Mouse (Mus musculus) thymus, postnatal 36 days (tissue): ENCODE measurements around the gene Srgap3.

Experiments
- DNase-seq, 2 experiments: peaks; one replicate each; pipeline ENCODE4 v3.0.0; 2022; ENCODE audit warnings: mixed read lengths in 2 of 2

Gene Srgap3

DNA sequence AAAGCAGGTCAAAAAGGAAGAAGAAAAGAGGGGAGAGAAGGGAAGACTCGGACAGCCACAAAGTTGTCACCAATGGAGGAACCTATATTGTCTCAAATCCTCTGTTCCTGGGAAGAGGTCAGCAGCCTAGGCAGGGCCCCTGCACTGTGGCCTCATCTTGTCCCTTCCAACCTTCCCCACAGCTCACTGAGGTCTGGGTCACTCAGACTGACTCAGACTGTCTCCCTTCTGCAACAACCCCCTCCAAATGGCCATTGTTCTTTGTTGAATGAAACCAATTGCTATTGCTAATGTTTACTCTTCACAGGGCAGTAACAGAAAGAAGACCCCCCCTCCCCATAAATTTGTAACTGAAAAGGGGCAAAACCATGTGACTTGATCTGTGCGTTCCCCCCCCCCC, 2.2 kb upstream of the Srgap3 start:
- DNase-seq: no peak

DNA sequence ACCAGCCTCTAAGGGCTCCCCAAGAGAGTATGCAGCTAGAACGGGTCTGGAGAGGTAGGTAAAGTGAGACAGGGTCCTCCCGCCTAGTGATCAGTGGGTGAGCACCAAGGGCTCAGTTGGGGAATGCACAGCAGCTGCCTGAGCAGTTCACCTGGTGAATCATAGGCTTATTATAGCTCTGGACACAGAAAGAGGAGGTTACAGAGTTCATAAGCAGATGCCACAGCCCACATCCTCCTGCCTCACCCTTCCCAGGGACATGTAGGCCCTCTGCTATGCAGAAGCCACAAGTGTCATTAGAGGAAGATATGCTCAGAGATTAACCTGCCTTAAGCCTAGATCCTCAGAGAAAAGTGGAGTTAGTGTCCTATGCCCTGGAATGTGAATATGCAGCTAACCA, 1.4 kb upstream of the Srgap3 start:
- no peak for DNase-seq

DNA sequence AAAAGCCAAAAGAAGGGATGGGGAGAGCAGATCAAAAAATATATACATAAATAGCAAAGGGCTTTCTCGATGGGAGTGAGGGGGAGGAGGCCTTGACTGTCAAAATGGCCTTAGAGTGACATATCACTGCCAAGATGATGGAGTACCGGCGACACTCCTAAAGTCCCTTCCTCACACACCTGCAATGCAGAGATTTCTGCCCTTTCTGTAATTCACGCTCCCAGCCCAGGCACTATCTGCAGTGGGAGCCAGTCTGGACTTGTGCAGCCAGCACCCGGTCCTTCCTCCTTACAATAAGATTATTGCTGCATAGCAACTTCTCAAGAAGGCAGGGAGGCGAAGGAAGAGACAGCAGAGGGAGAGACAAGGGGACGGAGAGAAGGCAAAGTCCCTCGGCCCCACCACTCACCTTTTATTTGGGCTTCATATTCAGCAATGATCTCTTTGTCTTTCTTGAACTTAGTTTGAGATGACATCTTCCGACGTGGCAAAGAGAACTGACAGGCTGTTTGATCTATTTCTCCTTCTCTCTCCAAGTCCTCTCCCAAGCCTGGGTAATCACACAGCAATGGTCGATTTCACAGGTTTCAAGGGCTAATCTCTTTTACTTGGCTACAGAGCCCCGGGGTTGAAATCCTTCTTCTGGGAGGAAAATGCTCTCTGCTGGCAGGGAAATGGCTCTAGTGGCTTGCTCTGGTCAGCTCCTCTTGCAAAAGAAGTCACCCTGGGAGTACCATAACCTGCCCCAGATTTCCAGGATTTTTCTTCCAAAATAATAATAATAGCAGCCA, 850 bp downstream of the Srgap3 start:
- DNase-seq: no peak

DNA sequence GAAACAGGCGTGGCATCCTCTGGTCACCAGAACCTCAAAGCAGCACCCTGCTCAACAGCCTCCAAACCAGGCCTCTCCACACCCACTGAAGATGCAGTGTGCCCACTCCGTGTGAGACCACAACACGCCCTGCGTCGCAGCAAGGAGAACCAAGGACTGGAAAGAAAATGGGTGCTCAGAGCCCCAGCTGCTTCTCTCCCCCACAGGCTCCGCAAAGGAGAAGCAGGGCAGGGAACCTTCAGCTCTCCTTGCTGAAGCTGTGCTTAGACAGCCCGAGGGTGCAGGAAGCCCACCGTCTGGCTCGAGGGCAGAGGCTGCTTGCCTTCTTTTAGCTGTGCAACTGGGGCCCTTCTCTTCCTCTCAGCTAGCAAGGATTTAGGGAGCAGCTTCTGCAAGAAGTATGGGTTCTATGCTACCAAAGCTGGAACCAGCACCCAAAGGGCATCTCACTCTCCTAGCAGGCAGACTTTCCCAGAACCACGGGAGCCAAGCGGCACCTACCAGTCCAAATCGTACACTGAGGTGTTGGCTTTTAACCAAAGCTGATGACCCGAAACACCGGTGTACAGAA, 1.8 kb downstream of the Srgap3 start:
- no peak for DNase-seq

DNA sequence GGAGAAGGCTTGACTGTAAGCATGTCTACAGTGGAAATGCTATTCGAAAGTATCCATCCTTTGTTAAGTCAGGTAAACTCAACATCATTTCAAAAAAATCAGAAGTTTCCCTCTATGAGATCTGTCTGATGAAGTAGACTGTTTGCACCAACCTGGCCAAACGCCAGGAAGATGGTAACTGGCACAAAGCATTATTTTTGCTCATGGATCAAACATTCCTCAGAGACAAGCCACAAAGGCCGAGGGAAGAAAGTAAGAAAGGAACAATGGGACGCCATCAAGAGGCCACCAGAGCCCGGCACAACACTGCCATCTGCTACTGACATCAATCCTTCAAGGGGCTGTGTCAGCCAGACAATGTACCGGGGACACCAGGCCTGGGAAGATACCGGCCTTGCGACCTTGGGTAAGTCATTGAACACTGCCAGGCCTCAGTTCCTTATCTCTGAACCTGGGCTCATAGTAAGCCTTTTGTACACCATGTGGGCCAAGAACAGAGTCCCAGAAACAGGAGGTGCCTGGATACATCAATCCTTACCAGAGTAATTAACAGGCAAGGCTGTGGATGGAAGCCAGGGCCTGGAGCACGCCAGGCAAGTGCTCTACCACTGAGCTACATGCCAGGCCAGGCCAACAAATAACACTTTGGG, 3.3 kb downstream of the Srgap3 start:
- no peak for DNase-seq

DNA sequence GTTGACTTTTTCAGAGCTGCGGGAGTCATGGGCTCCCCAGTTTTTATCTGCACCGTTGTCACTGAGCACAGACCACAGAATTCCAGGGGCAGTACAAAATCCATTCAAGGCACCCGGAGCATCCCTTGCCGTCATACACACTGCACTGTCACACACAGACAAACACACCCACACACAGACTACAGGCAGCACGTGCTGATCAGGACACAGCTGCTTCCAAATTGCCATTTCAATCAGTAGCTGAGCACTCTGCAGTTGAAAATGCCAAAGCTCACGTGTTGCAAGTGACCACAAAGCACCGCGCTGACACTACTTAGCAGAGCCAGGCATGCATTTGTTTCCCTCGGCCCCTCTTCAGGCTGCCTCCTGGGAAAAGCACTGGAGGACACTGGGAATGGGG, 7.8 kb downstream of the Srgap3 start:
- no peak for DNase-seq

DNA sequence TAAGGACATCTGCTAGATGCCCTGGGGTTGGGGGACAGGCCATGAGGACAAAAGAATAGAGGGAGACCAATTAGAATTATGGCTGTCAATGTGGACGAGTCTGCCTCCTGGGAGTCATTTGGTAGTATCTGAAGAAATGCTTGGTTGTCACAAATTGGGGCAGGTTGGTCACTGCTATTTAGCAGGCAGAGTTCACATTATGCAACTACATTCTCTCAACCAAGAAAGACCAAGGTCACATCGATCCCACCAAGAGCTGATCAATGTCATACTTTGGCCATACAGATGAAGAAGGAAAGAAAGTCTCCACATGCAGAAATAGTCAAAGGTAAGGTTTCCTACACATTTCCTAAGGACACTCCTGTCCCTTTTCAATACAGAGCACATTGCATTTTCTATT, 9.3 kb downstream of the Srgap3 start:
- no peak for DNase-seq

DNA sequence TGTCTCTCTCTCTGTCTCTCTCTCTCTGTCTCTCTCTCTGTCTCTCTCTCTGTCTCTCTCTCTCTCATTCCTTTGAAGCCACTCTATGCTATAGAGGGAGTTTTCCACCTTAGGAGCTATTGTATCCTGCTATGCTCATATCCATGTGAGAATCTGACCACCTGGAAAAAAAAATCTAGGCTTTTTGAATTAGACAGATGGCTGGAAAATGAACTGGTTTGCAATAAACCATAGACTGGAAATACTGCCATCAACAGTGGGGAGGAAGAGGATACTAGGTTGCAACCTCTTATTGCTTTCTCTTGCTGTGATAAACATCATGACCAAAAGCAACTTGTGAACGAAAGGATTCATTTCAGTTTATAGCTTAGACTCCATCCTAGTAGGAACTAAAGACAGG, 12.6 kb downstream of the Srgap3 start:
- no peak for DNase-seq

DNA sequence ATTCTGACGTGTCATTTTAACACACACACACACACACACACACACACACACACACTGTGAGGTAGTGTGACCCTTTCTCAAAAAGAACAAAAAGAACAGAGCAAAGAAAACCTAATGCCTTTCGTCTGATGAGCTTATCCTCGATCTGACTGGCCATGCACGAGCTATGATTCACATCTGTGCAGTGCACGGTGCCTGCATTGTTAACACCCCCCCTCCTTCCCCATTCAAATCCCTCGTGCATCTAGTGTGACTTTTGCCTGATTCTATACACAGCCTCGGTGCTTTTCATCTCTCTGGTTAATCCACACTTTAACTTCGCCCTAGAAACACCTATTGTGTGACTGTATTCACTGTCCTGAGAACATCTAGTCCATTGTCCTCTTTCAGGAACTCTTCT, 14.5 kb downstream of the Srgap3 start:
- no peak for DNase-seq

DNA sequence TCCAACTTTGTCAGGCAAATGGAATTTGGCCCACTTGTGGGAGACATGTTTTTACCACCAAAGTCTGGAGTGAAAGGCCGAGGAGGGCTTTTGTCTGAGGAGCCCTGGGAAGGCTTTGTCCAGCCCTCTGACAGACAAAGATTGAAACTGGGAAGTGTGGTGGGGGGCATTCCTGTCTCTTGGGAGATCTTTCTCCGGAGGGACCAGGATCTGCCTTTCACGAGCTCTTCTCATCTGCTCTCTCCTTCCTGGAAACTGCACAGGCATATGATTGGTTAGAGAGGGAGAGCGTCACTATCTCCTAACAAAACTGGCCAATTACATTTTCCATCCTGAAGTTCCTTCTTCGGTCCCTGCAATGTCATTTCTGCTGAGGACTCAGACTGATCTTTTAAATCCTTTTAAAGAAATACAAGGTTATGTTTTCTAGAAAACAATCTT, 17.0 kb downstream of the Srgap3 start:
- DNase-seq: no peak

DNA sequence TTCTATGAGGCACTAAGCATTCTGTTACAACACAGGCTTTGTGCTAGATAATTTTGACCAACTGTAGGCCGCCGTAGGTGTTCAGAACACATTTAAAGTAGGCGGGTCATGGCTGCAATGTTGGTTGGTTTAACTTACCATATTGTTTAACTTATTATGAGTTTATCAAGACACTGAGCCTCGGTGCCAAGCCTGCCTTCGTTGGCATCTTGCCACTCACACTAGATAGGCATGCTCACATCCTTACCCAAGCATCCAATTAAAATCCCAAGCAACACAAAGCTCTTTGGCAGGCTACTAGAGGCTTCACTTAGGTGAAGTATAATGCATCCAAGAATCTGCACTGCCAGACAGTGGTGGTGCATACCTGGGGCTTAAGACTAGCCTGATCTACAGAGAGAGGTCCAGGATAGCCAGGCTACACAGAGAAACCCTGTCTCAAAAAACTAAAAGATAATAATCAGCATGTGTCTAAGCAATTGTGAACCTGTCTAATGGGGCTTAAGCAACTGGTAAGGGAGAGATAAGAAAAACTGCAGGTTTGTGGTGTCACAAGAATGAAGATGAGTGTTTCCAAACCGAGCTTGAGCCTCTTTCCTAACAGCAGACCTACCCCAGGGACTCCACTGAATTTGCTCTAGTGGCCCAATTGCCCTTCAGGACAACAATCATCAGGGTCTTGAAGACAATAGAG, 17.6 kb downstream of the Srgap3 start:
- no peak for DNase-seq

DNA sequence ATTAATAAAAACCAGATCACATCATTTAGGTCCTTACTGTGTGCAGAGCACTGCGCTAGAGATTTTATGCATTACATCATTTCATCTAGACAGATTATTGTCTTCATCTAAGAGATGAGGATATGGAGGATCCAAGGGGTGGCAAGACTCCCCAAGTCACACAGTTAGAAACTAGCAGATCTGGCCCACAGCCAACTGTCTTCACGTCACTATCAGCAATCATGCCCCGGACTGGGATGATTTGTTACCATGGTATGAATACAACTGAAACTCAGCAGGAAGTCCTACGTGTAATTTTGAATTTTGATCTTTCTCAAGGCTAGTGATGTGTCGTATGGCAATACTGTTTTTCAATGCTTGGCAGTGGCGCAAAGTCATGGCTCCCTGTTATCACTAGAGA, 18.2 kb downstream of the Srgap3 start:
- DNase-seq: no peak

DNA sequence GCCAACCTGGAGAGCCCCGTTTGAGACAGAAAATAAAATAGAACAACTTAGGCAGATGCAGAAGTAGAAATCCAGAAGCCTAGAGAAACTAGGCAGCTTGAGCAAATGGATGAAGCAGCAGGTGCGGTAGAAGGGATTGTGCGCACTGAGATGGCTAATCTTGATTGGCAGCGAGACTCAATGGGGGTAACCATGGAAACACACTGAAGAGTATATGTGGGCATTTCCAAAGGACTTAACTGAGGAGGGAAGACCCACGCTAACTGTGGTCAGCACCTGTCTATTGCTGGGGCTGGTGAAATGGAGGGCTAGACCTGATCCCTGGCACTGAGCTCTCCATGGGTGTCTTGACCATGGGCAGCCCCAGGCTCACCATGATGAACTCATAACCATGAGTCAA, 19.7 kb downstream of the Srgap3 start:
- no peak for DNase-seq

DNA sequence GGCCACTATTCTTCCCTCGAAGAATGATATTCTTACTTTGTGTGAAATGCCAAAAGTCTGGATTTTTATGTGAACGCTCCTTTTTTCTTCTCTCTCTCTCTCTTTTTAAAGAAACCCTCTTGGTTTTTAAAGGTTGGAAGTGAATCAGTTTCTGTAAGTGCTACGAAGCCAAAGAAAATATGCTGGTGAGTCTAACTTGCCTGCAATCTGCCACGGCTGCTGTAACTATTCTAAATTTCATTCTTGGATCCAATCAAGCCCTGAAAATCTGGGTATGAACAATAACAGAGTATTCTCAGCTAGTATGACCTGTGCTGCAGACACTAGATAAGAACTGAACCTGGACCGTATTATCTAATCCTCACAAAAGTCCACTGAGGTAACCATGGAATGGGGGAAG, 21.1 kb downstream of the Srgap3 start:
- DNase-seq: no peak

DNA sequence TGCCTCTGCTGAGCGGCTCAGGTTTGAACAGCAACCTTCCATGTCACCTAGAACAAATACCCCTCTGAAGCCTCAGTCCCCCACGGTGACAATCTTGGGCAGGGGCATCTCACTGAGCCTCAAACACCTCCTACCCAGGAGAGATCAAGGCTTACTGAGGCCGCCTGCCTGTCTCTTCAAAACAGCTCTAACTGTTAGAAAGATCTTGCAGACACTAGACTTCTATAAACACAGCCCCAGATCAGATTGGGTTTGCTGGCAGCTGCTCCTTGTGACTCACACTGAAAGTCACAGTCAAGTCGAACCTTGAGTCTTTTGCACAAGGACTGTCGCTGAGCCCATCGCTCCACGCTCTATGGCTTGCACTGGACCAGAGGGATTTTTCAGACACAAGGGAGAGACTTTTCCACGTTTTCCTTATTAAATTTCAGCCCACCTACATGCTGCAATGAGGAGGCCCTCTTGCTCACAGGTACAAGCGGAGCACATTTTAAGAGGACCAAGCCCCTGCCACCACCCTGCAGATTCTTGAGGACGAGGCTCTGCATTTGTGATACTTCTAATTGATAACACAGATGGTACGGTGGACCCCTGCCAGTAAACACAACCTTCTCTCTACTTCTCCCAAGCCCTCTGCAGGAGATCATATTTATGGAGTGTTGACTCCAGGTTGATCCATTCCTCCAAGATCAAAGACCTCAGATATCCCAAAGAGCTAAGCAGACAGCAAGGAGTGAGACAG, 21.7 kb downstream of the Srgap3 start:
- DNase-seq: no peak

DNA sequence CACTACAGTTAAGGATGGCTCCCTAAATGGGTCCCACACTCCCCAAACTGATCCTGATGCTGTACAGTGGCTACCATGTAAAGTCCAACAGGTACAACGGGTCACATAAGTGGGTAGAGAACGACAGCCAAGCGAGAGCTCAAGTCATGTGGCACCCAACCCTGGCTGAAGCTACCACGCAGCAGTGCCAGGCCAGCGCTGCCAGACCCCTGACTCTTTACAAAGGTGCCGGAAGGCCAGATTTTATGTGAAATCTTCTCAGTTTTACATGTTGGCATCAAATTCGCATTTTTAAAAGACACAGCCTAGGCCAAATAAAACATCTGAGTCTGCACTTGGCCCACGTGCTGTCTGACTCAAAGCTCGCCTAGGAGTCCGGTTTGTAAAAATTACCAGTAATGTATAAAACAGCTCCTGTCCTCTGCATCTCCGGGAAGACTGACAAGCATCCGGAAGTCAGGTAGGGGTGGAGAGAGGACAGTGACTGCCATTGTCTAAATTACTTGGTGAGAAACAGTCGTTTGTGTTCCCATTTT, 22.4 kb downstream of the Srgap3 start:
- no peak for DNase-seq

DNA sequence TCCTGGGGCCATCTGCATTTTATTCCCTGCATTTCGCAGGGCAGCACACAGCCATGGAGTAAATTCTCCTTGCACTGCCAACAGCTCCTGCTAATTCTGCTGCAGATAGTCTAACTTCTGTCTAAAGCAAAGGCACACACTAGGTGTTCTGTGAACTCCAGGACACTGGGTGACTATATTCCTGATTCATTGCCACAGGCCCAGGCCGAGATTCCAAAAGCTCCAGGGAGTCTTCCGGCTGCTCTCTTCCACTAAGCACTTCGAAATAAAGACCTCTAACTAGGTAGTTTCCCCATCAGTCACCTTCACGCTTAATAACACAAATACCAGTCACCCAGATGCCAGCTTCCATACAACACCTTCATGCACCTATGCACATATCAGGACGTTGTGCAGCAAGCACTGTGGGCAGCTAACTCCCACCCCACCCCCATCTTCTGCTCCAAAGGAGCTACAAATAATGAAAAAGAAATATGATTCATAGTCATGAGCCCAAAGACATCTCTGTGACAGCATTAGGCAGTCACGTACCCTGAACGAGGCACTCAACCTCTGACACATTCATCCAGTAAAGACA, 26.4 kb downstream of the Srgap3 start:
- no peak for DNase-seq

DNA sequence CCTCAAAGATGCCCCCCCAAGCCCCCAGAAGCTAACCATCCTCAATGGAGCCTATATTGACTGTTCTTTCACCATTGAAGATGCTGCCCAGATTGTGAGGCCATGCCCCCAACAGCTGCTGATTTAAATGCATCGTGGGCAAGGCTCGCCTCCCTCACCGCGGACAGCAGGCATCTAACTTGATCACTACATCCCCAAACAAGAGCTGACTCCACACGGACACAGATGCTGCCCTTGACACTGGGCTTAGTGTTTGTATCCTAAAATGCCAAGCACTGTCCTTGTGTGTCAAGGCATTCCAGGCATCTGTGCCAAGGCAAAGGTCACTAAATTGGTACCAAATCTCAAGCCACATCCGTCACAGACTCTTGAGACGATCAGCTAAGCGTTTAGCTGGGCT, 29.3 kb downstream of the Srgap3 start:
- DNase-seq: no peak

DNA sequence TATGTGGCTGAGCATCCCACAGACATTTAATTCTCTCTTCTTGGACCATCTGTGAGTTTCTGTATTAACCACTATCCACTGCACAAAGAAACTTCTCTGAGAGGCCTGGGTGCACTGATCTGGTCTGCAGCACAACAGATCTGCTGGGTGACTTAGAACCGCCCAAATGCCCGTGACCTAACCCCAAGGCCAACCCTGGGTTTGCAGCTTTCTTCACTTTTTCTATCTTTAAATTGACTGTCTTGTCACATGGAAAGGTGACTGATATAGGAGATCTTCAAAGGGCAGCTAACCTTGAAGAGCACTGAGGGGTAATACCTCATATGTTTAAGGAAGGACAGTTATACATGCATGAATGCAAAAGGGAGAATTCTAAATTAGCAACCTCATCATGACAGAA, 30.8 kb downstream of the Srgap3 start:
- no peak for DNase-seq

DNA sequence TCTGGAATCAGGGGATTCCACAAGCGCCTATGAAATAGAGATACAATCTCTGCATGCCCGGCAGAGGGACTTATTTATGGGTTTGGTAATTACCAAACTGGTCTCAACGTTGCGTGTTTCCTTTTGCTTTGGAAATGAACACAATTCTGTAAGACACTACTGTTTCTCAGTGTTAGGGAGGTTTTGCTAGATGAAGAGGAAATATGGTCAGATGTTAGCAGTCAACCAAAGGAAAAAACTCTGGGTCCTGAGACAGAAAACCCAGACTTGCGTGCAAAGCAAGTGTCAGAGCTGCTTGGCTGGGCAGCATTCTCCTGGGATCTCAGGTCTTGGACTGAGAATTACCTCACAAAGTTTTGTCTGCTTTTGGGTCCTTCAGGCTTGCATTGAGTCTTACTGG, 34.5 kb downstream of the Srgap3 start:
- DNase-seq: no peak

DNA sequence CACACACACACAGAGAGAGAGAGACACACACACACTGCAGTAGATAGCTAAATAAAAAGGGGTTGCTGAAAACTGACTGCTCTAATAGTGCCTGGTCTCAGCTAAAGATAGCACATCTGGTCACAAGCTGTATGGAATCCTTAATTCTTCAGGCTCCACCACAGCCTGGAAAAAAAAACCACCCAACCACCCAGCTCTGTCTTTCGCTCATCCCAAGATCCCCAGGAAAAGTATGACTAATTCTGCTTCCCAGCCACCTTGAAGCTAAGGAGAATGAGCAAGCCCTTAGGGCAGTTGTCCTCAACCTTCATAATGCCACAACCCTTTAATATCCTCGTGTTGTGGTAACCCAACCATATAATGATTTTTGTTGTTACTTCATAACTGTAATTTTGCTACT, 37.4 kb downstream of the Srgap3 start:
- no peak for DNase-seq

DNA sequence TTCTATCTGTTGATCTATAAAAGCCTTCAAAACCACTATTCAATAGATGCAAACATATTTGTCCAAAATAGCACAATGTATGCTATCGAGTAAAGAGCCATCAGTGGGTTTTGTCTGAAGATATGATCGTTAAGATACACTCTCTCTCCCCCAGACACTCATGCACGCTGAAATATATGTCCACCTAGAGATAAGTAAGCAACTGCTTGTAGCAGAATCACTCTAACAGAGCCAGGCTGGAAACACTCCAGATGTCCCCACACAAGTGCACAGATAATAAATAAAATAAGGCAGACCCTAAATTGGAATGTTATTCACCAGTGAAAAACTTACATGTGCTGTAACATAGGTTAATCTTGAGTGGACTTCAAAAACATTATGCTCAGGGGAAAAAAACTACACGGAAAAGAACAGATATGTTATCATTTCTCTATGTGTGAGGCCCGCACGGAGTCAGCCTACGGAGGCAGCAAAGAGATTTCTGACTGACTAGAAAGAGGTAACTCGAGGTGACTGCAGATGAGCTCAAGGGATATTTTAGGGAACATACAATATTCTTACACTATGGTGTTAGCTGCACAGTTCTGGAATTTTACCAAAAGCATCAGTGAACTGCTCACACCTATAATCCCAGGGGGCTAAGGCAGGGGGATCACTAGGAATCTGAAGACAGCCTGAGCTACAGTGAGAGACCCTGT, 39.0 kb downstream of the Srgap3 start:
- DNase-seq: no peak
